Mouse (Mus musculus): ENCODE results near the gene Mrps11. TPM values are rescaled to one million over a fixed set of nuclear protein-coding genes. Genes with fewer than 3 reads are reported as not detected.

The Mrps11 gene
- total and polyA plus RNA-seq, 2 experiments from 2014 or later = 56.7 to 78.5 TPM

DNA sequence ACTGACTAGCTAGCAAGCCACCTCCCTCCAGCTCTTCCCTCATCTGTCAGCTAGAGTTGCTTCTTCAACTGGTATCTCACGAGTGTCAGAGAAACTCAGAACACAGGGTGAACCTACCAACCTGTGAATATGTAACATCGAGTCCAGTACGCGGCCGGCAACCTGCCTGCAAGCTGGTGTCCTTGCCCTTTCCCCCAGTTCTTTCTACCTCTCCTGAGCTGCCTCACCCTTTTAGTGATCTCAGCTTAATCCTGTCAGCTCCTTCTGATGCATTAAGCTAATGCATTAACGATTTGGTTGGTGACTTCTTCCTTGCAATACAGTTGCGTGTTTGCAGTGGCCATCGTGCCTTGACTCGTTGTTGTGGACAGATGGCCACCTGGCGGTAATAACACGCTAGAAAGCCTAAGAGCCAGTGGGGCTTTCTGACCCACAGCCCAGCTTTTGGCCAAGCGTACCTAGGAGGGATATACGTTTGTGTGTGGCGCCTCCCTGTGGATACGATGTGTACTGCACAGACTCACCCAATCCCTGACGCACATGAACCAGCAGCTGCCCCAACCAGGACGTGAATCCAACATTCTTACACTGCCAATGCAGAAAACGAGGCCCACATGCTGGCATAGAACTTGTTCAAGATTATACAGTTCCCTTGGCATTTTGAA lies 16.8 kb upstream of the Mrps11 start:
- Histone ChIP-seq H3K36me3 (replicated peaks; ENCODE audit: control insufficient read depth, insufficient read depth, low read length) (no peaks in the 10 kb centered on the region), H3K4me3 (ENCODE audit: low read depth, low read length) (no peak overlapping the region), H3K4me1 (ENCODE audit: control insufficient read depth, insufficient read depth) (no peaks in the 10 kb centered on the region), H3K9ac (replicated peaks; ENCODE audit: low read depth, low read length) (no peak overlapping the region), H3K27ac (ENCODE audit: low read depth) (no peak overlapping the region), H3K9me3 (replicated peaks; ENCODE audit: control insufficient read depth, low read length) (no peaks in the 10 kb centered on the region), H3K27me3 (ENCODE audit: control insufficient read depth, insufficient read depth, low read length) (no peaks in the 10 kb centered on the region), H3K4me2 (ENCODE audit: low read depth, low read length) (no peak overlapping the region)
- DNase-seq (ENCODE audit: low spot score) (peak; percentile 62), ATAC-seq (ENCODE audit: insufficient read depth, low read depth) (0 out of 2 replicates have a peak, but pooled peaks have one; percentile 30)
- 24% methylated on average over 18 of the region's 18 CpGs for WGBS
- TF ChIP-seq CTCF (IDR thresholded peaks at IDR 0.05; ENCODE audit: low read depth) (peak; percentile 72), EP300 (IDR thresholded peaks at IDR 0.05; ENCODE audit: low read depth) (no peak)

GRCm38 (mm10) chr7:78767929-78768531 lies 14.9 kb upstream of the Mrps11 start:
- ATAC-seq (ENCODE audit: insufficient read depth, low read depth) = no peak
- no peak overlapping the region for H3K27ac ChIP-seq (ENCODE audit: low read depth)
- no peak for TF ChIP-seq EP300 (IDR thresholded peaks at IDR 0.05; ENCODE audit: low read depth)
- no peak for TF ChIP-seq CTCF (IDR thresholded peaks at IDR 0.05; ENCODE audit: low read depth)
- H3K27me3 ChIP-seq (ENCODE audit: control insufficient read depth, insufficient read depth, low read length) = no peaks in the 10 kb centered on the region
- no peak overlapping the region for H3K4me3 ChIP-seq (ENCODE audit: low read depth, low read length)
- 82% methylated on average over 12 of the region's 12 CpGs for WGBS
- no peaks in the 10 kb centered on the region for H3K4me1 ChIP-seq (ENCODE audit: control insufficient read depth, insufficient read depth)
- H3K4me2 ChIP-seq (ENCODE audit: low read depth, low read length) = no peak overlapping the region
- H3K9ac ChIP-seq (replicated peaks; ENCODE audit: low read depth, low read length) = no peak overlapping the region
- no peaks in the 10 kb centered on the region for H3K9me3 ChIP-seq (replicated peaks; ENCODE audit: control insufficient read depth, low read length)
- no peak for DNase-seq (ENCODE audit: low spot score)
- no peaks in the 10 kb centered on the region for H3K36me3 ChIP-seq (replicated peaks; ENCODE audit: control insufficient read depth, insufficient read depth, low read length)

DNA sequence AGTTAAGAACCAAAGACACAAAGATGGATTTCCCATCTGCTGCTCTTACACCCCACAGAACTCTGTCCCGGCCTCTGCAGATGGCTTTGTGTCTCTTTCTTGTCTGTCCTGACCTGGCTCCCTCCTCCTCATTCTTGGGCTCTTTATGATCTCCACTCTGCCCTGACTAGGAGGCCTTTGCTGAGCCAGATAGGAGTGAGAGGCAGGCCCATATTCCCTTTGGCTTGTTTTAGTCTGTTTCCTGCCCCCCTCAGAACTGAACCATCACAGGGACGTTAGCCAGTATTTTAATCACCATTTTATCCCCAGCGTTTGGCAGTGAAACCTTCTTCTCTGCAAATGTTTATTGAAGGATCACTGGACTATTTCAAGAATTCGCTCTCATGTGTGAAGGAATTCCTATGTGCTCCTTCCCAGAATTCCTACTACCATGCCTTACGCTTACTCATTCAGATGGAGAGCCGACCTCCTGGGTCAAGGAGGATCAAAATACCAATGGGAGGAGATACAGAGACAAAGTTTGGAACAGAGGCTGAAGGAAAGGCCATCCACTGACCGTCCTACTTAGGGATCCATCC lies 13.8 kb upstream of the Mrps11 start:
- Histone ChIP-seq H3K4me1 (ENCODE audit: control insufficient read depth, insufficient read depth) (no peaks in the 10 kb centered on the region), H3K9me3 (replicated peaks; ENCODE audit: control insufficient read depth, low read length) (no peaks in the 10 kb centered on the region), H3K9ac (replicated peaks; ENCODE audit: low read depth, low read length) (no peak overlapping the region), H3K27ac (ENCODE audit: low read depth) (no peak overlapping the region), H3K4me3 (ENCODE audit: low read depth, low read length) (no peak overlapping the region), H3K36me3 (replicated peaks; ENCODE audit: control insufficient read depth, insufficient read depth, low read length) (peaks cover 9% of the 10 kb centered on the region; the same call in 1 of the 2 replicates), H3K4me2 (ENCODE audit: low read depth, low read length) (no peak overlapping the region), H3K27me3 (ENCODE audit: control insufficient read depth, insufficient read depth, low read length) (no peaks in the 10 kb centered on the region)
- no peak for DNase-seq (ENCODE audit: low spot score)
- WGBS = 37% methylated on average over 7 of the region's 7 CpGs
- TF ChIP-seq EP300 (IDR thresholded peaks at IDR 0.05; ENCODE audit: low read depth) = no peak
- no peak for TF ChIP-seq CTCF (IDR thresholded peaks at IDR 0.05; ENCODE audit: low read depth)
- no peak for ATAC-seq (ENCODE audit: insufficient read depth, low read depth)

GRCm38 (mm10) chr7:78770936-78771335 lies 12.0 kb upstream of the Mrps11 start:
- TF ChIP-seq CTCF (IDR thresholded peaks at IDR 0.05; ENCODE audit: low read depth) (no peak), EP300 (IDR thresholded peaks at IDR 0.05; ENCODE audit: low read depth) (no peak)
- ATAC-seq (ENCODE audit: insufficient read depth, low read depth) (no peak), DNase-seq (ENCODE audit: low spot score) (no peak)
- Histone ChIP-seq H3K9ac (replicated peaks; ENCODE audit: low read depth, low read length) (no peak overlapping the region), H3K36me3 (replicated peaks; ENCODE audit: control insufficient read depth, insufficient read depth, low read length) (peaks cover 27% of the 10 kb centered on the region), H3K9me3 (replicated peaks; ENCODE audit: control insufficient read depth, low read length) (no peaks in the 10 kb centered on the region), H3K27me3 (ENCODE audit: control insufficient read depth, insufficient read depth, low read length) (no peaks in the 10 kb centered on the region), H3K4me3 (ENCODE audit: low read depth, low read length) (no peak overlapping the region), H3K4me1 (ENCODE audit: control insufficient read depth, insufficient read depth) (no peaks in the 10 kb centered on the region), H3K4me2 (ENCODE audit: low read depth, low read length) (no peak overlapping the region), H3K27ac (ENCODE audit: low read depth) (no peak overlapping the region)
- 75% methylated on average over 5 of the region's 5 CpGs for WGBS

DNA sequence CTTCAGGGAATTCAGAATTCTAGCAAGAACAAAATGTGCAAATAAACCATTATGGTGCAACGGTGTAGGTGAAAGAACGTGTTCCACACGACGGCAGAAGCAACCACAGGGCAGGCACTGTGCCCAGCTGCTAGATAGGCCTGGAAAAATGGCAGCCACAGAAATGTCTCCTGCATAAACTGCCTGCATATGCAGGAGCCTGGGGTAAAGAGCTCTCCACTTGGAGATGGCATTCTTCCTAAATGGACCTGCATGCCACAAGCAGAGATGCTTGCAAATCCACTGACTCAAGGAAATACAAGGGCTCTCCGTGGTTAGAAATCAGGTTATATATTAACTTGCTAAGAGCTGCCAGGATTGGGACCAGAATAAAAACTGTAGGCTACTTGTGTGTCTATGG lies 4.2 kb upstream of the Mrps11 start:
- WGBS = 97% methylated on average over 5 of the region's 5 CpGs

More for the DNA sequence above, 4.2 kb upstream of the Mrps11 start:
- Histone ChIP-seq H3K27me3 (ENCODE audit: control insufficient read depth, insufficient read depth, low read length) (no peaks in the 10 kb centered on the region), H3K9ac (replicated peaks; ENCODE audit: low read depth, low read length) (no peak overlapping the region), H3K27ac (ENCODE audit: low read depth) (no peak overlapping the region), H3K4me3 (ENCODE audit: low read depth, low read length) (no peak overlapping the region), H3K4me2 (ENCODE audit: low read depth, low read length) (no peak overlapping the region), H3K4me1 (ENCODE audit: control insufficient read depth, insufficient read depth) (peaks cover 9% of the 10 kb centered on the region), H3K36me3 (replicated peaks; ENCODE audit: control insufficient read depth, insufficient read depth, low read length) (peaks cover 66% of the 10 kb centered on the region), H3K9me3 (replicated peaks; ENCODE audit: control insufficient read depth, low read length) (no peaks in the 10 kb centered on the region)
- TF ChIP-seq EP300 (IDR thresholded peaks at IDR 0.05; ENCODE audit: low read depth) (no peak), CTCF (IDR thresholded peaks at IDR 0.05; ENCODE audit: low read depth) (no peak)
- ATAC-seq (ENCODE audit: insufficient read depth, low read depth) = no peak
- no peak for DNase-seq (ENCODE audit: low spot score)
